Mouse (Mus musculus): Measurements from ENCODE around the gene Nfkb2.

GRCm38 (mm10) chr19:46331936-46332335 lies 27.8 kb downstream of the Nfkb2 start:
- TF ChIP-seq TAL1 (IDR thresholded peaks at IDR 0.05; ENCODE audit: low read length) (no peak), GATA1 (IDR thresholded peaks at IDR 0.05; ENCODE audit: low read length) (no peak)

Measured in erythroblast, embryonic 14.5 days (primary cell).